Mouse (Mus musculus) spleen, postnatal 14 days (tissue): ENCODE results near the gene Selplg.
"Not testable (repeated sequence)": the region's sequence is repeated elsewhere in the genome, so short reads cannot be mapped to it uniquely, and the experiment has no call there.

Experiments used
- DNase-seq, 2 experiments: peaks; one replicate each; pipeline ENCODE4 v3.0.0; 2021 to 2022; ENCODE audit warnings: low spot score in 2 of 2

The Selplg gene

GRCm38 (mm10) chr5:113791197-113792095, 41.0 kb downstream of the Selplg start:
- no peak for DNase-seq

- no peak for DNase-seq
Measured at GRCm38 (mm10) chr5:113790453-113791196, 41.8 kb downstream of the Selplg start.

- no peak for DNase-seq
Measured at GRCm38 (mm10) chr5:113789075-113789788, 43.2 kb downstream of the Selplg start.

- DNase-seq = no peak
Measured at GRCm38 (mm10) chr5:113788645-113789044, 43.8 kb downstream of the Selplg start.

GRCm38 (mm10) chr5:113786985-113787384, 45.5 kb downstream of the Selplg start:
- no peak for DNase-seq

GRCm38 (mm10) chr5:113784104-113784503, 48.3 kb downstream of the Selplg start:
- DNase-seq = not testable (repeated sequence)

- no peak for DNase-seq
Measured at GRCm38 (mm10) chr5:113783581-113784001, 48.9 kb downstream of the Selplg start.

GRCm38 (mm10) chr5:113782624-113783023, 49.8 kb downstream of the Selplg start:
- no peak for DNase-seq

GRCm38 (mm10) chr5:113781875-113782274, 50.6 kb downstream of the Selplg start:
- no peak for DNase-seq

- DNase-seq = no peak
Measured at GRCm38 (mm10) chr5:113781254-113781653, 51.2 kb downstream of the Selplg start.

- no peak for DNase-seq
Measured at GRCm38 (mm10) chr5:113780763-113781162, 51.7 kb downstream of the Selplg start.

GRCm38 (mm10) chr5:113780082-113780752, 52.2 kb downstream of the Selplg start:
- no peak for DNase-seq

- no peak for DNase-seq
Measured at GRCm38 (mm10) chr5:113779569-113779968, 52.9 kb downstream of the Selplg start.

- not testable (repeated sequence) for DNase-seq
Measured at GRCm38 (mm10) chr5:113777728-113778127, 54.7 kb downstream of the Selplg start.

GRCm38 (mm10) chr5:113776896-113777226, 55.6 kb downstream of the Selplg start:
- DNase-seq = peak in 1 of 2 experiments; percentile 33

- no peak for DNase-seq
Measured at GRCm38 (mm10) chr5:113776128-113776895, 56.1 kb downstream of the Selplg start.

- no peak for DNase-seq
Measured at GRCm38 (mm10) chr5:113775585-113775984, 56.9 kb downstream of the Selplg start.

GRCm38 (mm10) chr5:113773664-113774063, 58.8 kb downstream of the Selplg start:
- DNase-seq = peak; percentile 88 to 93

GRCm38 (mm10) chr5:113772905-113773519, 59.4 kb downstream of the Selplg start:
- no peak for DNase-seq

GRCm38 (mm10) chr5:113772450-113772895, 60.0 kb downstream of the Selplg start, which contains the start of the genes Sart3 and Iscu:
TSS of gene Sart3 (minus strand) at chr5:113772510.
TSS of gene Iscu (plus strand) at chr5:113772748.
- DNase-seq = peak; percentile 92 to 97
